Mouse (Mus musculus): ENCODE data around the gene Sh3bp1. TPM values are rescaled to one million over a fixed set of nuclear protein-coding genes. Genes with fewer than 3 reads are reported as not detected.

The Sh3bp1 gene
- polyA plus RNA-seq, 1 experiment from 2014 or later, result 6.0 TPM

DNA sequence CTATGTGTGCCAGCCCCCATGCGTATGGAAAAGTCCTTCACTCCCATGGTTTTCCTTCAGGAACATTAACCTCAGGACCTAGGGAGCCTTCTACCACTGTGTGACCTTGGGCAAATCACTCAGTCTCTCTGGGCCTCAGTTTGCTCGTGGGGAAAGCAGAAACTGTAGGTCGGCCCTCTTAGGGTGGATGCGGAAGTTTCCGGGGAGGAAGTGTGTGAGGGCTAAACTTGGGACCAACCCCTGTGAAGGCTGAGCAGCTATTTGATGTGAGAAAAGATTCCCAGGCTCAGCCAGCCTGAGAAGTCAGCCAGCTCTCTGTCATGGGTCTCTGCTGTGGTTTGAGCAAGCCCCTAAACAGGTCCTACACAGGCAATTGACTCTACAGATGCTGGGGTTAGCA lies 37.3 kb upstream of the Sh3bp1 start:
- Histone ChIP-seq H3K36me3 (ENCODE audit: control insufficient read depth, insufficient read depth) (no peaks in the 10 kb centered on the region), H3K9ac (replicated peaks; ENCODE audit: low read depth, low read length) (no peak overlapping the region), H3K27ac (ENCODE audit: low read length) (no peak overlapping the region), H3K4me1 (replicated peaks; ENCODE audit: control insufficient read depth, insufficient read depth, low read length) (peaks cover 4% of the 10 kb centered on the region; the same call in 1 of the 2 replicates), H3K27me3 (replicated peaks; ENCODE audit: control insufficient read depth, insufficient read depth, low read length) (no peaks in the 10 kb centered on the region), H3K4me3 (replicated peaks; ENCODE audit: low read length) (no peak overlapping the region), H3K4me2 (ENCODE audit: low read length) (no peak overlapping the region), H3K9me3 (ENCODE audit: control insufficient read depth, low read length) (no peaks in the 10 kb centered on the region)
- 91% methylated on average over 5 of the region's 5 CpGs for WGBS
- ATAC-seq, result no peak

DNA sequence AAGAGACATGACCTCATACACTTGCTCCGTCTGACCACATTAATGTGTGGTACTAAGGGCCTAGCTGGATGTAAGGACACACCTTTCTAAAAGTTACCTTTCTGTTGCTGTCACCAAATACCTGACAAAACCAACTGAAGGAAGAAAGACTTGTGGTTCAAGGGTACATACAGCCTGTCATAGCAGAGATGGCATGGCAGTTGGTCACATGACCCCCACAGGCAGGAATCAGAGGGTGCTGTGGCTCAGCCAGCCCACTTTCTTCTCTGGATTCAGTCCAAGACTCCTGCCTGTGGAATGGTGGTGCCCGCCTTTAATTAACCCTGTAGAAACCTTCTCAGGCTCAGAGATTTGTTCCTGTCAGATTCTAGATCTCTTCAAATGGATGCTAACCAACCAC lies 36.4 kb upstream of the Sh3bp1 start:
- Histone ChIP-seq H3K4me2 (ENCODE audit: low read length) (no peak overlapping the region), H3K27ac (ENCODE audit: low read length) (no peak overlapping the region), H3K4me1 (replicated peaks; ENCODE audit: control insufficient read depth, insufficient read depth, low read length) (peaks cover 4% of the 10 kb centered on the region; the same call in 1 of the 2 replicates), H3K36me3 (ENCODE audit: control insufficient read depth, insufficient read depth) (no peaks in the 10 kb centered on the region), H3K9me3 (ENCODE audit: control insufficient read depth, low read length) (no peaks in the 10 kb centered on the region), H3K27me3 (replicated peaks; ENCODE audit: control insufficient read depth, insufficient read depth, low read length) (no peaks in the 10 kb centered on the region), H3K9ac (replicated peaks; ENCODE audit: low read depth, low read length) (no peak overlapping the region), H3K4me3 (replicated peaks; ENCODE audit: low read length) (no peak overlapping the region)
- ATAC-seq, result no peak
- 44% methylated on average over 2 of the region's 2 CpGs for WGBS

DNA sequence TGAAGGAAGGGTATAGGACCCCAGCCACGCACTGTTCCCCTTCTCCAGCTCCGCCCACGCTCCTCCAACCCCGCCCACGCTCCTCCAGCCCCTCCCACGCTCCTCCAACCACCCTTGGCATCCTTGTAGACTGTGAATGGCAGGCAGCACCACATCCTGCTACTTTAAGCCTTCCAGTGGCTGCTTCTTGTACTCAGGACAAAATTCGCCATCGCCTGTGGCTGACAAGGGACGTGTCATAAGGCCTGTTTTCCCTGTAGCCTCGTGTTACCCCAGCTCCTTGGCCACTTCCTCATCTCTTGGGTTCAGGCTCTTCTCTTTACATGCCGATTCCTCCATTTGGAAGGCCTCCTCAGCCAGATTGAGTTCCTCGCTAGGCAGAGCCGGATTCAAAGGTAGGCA lies 35.7 kb upstream of the Sh3bp1 start:
- H3K4me2 ChIP-seq (ENCODE audit: low read length), result no peak overlapping the region
- H3K4me3 ChIP-seq (replicated peaks; ENCODE audit: low read length), result no peak overlapping the region
- 45% methylated on average over 13 of the region's 13 CpGs for WGBS
- no peak overlapping the region for H3K27ac ChIP-seq (ENCODE audit: low read length)
- ATAC-seq, result no peak
- H3K4me1 ChIP-seq (replicated peaks; ENCODE audit: control insufficient read depth, insufficient read depth, low read length), result peaks cover 10% of the 10 kb centered on the region
- H3K27me3 ChIP-seq (replicated peaks; ENCODE audit: control insufficient read depth, insufficient read depth, low read length), result no peaks in the 10 kb centered on the region
- H3K9me3 ChIP-seq (ENCODE audit: control insufficient read depth, low read length), result no peaks in the 10 kb centered on the region
- H3K36me3 ChIP-seq (ENCODE audit: control insufficient read depth, insufficient read depth), result no peaks in the 10 kb centered on the region
- no peak overlapping the region for H3K9ac ChIP-seq (replicated peaks; ENCODE audit: low read depth, low read length)

DNA sequence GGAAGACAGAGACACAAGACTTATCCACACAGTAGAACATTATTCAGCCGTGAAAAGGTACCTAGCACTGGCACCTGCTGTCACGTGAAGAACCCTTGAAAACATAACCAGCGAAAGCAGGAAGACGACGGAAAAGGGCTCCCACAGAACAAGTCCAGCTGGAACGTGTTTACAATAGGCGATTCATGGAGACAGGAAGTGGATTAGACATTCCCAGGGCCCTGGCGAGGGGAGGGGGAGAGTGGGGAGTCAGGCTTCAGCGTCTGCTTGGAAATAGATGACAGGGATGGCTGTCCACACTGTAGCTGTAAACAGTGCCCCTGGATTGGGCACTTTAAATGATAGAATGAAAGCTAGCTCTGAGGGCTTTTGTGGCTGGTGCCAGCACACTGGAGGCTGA lies 31.2 kb upstream of the Sh3bp1 start:
- no peaks in the 10 kb centered on the region for H3K27me3 ChIP-seq (replicated peaks; ENCODE audit: control insufficient read depth, insufficient read depth, low read length)
- no peak overlapping the region for H3K4me2 ChIP-seq (ENCODE audit: low read length)
- 9% methylated on average over 9 of the region's 9 CpGs for WGBS
- H3K4me3 ChIP-seq (replicated peaks; ENCODE audit: low read length), result no peak overlapping the region
- H3K9me3 ChIP-seq (ENCODE audit: control insufficient read depth, low read length), result no peaks in the 10 kb centered on the region
- no peaks in the 10 kb centered on the region for H3K36me3 ChIP-seq (ENCODE audit: control insufficient read depth, insufficient read depth)
- ATAC-seq, result peak; percentile 88
- H3K9ac ChIP-seq (replicated peaks; ENCODE audit: low read depth, low read length), result no peak overlapping the region
- peaks cover 11% of the 10 kb centered on the region for H3K4me1 ChIP-seq (replicated peaks; ENCODE audit: control insufficient read depth, insufficient read depth, low read length)
- H3K27ac ChIP-seq (ENCODE audit: low read length), result peak overlapping the region; percentile 17

DNA sequence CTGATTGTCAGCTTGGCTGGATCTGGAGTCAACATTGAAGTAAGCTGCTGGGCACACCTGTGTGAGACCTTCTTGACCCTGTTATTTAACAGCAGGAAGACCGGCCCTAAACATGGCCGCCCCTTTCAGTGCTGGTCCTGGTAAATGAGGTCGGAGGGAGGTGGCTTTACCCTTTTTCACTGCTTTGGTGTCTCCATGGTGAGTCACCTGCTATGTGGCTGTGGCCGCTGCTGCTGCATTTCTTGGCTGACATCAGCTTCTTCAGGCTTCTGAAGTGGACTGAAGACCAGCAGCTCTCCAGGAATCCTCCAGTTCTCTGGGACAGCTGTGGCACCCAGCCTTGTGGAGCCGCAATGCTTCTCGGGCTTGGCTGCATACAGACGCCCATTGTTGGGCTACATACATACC lies 30.7 kb upstream of the Sh3bp1 start:
- H3K9ac ChIP-seq (replicated peaks; ENCODE audit: low read depth, low read length), result no peak overlapping the region
- WGBS, result 16% methylated on average over 7 of the region's 7 CpGs
- no peak overlapping the region for H3K4me2 ChIP-seq (ENCODE audit: low read length)
- no peaks in the 10 kb centered on the region for H3K36me3 ChIP-seq (ENCODE audit: control insufficient read depth, insufficient read depth)
- H3K27ac ChIP-seq (ENCODE audit: low read length), result peak overlapping the region; percentile 17
- peak; percentile 73 for ATAC-seq
- H3K4me3 ChIP-seq (replicated peaks; ENCODE audit: low read length), result no peak overlapping the region
- no peaks in the 10 kb centered on the region for H3K9me3 ChIP-seq (ENCODE audit: control insufficient read depth, low read length)
- H3K27me3 ChIP-seq (replicated peaks; ENCODE audit: control insufficient read depth, insufficient read depth, low read length), result no peaks in the 10 kb centered on the region
- peaks cover 11% of the 10 kb centered on the region for H3K4me1 ChIP-seq (replicated peaks; ENCODE audit: control insufficient read depth, insufficient read depth, low read length)

DNA sequence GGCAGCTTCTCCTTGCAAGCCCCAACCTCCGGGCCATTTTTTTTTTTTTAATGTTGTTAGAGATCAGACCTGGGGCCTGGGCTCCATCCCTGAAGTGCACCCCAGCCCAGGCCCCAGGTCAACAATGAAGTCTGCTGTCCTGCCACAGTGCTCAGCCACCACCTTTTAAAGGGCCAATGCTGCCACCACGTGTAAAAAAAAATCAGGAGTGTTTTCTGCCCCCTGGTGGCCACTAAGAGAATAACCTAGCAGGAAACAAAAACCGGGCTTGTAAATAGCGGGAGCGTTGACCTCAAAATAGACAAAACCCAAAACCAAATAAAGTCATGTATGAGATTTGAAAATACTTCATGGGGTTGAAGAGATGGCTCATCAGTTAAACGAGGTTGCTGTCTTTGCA lies 29.8 kb upstream of the Sh3bp1 start:
- Histone ChIP-seq H3K9ac (replicated peaks; ENCODE audit: low read depth, low read length) (no peak overlapping the region), H3K36me3 (ENCODE audit: control insufficient read depth, insufficient read depth) (no peaks in the 10 kb centered on the region), H3K9me3 (ENCODE audit: control insufficient read depth, low read length) (no peaks in the 10 kb centered on the region), H3K4me1 (replicated peaks; ENCODE audit: control insufficient read depth, insufficient read depth, low read length) (peaks cover 11% of the 10 kb centered on the region), H3K4me2 (ENCODE audit: low read length) (no peak overlapping the region), H3K27ac (ENCODE audit: low read length) (no peak overlapping the region), H3K27me3 (replicated peaks; ENCODE audit: control insufficient read depth, insufficient read depth, low read length) (no peaks in the 10 kb centered on the region), H3K4me3 (replicated peaks; ENCODE audit: low read length) (no peak overlapping the region)
- 25% methylated on average over 6 of the region's 6 CpGs for WGBS
- no peak for ATAC-seq

DNA sequence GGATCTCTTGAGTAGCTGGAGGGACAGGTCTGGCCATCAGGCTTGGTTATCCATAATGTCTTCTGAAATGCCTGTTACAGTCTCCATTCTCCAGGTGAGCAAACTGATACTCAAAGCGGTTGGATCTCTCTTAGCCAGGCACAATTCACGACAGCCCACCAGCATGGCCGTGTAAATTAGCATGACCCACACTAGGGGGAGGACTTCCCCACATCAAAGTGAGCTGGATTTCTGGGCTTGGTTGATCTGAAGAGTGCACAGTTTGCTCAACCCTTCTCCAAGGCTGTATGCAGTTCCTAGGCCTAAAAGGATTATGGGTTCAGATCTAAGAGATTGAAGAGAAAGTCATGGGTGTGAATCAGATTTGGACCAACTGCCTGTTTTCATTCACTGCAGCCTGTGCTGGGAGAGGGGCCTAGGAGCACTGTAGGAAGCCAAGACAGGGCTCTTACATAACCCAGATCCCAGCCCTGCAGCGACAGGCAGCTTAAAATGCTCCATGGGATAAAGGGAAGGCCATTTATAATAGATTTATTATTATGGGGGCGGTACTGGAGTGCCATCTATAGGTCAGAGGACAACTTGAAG lies 27.5 kb upstream of the Sh3bp1 start:
- Histone ChIP-seq H3K36me3 (ENCODE audit: control insufficient read depth, insufficient read depth) (no peaks in the 10 kb centered on the region), H3K27ac (ENCODE audit: low read length) (no peak overlapping the region), H3K27me3 (replicated peaks; ENCODE audit: control insufficient read depth, insufficient read depth, low read length) (no peaks in the 10 kb centered on the region), H3K9ac (replicated peaks; ENCODE audit: low read depth, low read length) (no peak overlapping the region), H3K4me3 (replicated peaks; ENCODE audit: low read length) (no peak overlapping the region), H3K9me3 (ENCODE audit: control insufficient read depth, low read length) (no peaks in the 10 kb centered on the region), H3K4me1 (replicated peaks; ENCODE audit: control insufficient read depth, insufficient read depth, low read length) (peaks cover 24% of the 10 kb centered on the region), H3K4me2 (ENCODE audit: low read length) (no peak overlapping the region)
- no peak for ATAC-seq
- 57% methylated on average over 5 of the region's 5 CpGs for WGBS

DNA sequence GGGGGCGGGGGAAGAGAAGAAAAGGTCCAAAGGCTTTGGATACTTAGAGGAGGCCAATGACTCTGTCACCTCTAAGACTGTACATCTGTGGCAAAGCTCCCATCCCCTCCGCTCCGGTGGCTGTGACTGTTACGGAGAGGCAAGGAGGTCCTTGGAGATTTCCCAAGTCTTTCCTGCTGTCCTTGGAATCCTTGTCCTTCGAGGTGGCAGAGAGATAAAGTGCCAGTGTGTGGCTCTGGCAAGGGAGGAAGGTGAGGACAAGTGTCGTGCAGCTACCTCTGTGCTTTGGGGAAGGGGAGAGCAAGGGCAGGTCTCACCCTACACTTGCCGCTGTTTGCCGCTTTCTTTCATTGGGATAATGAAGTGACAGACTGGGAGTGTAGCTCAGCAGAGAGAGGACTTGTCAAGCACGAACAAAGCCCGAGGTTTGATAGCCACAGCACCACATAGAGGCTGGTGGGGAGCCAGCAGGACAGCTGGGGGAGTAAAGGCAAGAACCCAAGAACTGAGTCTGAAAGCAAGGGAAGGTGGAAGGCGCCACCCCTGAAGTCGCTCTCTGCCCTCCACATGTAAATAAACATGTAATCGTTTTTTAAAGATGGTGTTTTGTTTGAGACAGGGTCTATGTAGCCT lies 25.6 kb upstream of the Sh3bp1 start:
- WGBS, result 37% methylated on average over 13 of the region's 13 CpGs
- Histone ChIP-seq H3K9me3 (ENCODE audit: control insufficient read depth, low read length) (no peaks in the 10 kb centered on the region), H3K9ac (replicated peaks; ENCODE audit: low read depth, low read length) (peak overlapping the region; percentile 15; the same call in 1 of the 2 replicates), H3K4me3 (replicated peaks; ENCODE audit: low read length) (no peak overlapping the region), H3K27ac (ENCODE audit: low read length) (peak overlapping the region; percentile 77), H3K27me3 (replicated peaks; ENCODE audit: control insufficient read depth, insufficient read depth, low read length) (no peaks in the 10 kb centered on the region), H3K4me1 (replicated peaks; ENCODE audit: control insufficient read depth, insufficient read depth, low read length) (peaks cover 23% of the 10 kb centered on the region), H3K4me2 (ENCODE audit: low read length) (no peak overlapping the region), H3K36me3 (ENCODE audit: control insufficient read depth, insufficient read depth) (no peaks in the 10 kb centered on the region)
- ATAC-seq, result no peak

DNA sequence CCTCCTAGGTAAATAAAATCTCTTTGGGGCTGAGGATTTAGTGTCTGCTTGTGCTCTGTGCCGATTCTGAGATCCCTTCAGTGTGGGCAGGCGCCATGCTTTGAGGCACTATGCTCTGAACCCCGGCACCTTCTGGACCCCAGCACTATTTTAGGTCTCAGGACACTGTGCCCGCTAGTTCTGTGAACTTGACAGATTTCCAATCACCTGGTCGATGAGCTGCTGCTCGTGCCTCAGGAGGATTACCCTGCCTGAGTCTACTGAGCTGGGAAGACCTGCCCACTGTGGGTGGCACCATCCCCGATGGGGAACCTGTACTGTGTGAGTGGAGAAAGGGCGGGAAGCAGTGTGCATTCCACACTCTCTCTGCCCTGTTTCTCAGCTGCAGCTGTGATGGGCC lies 24.6 kb upstream of the Sh3bp1 start:
- no peak overlapping the region for H3K4me3 ChIP-seq (replicated peaks; ENCODE audit: low read length)
- no peak overlapping the region for H3K9ac ChIP-seq (replicated peaks; ENCODE audit: low read depth, low read length)
- ATAC-seq, result no peak
- no peaks in the 10 kb centered on the region for H3K9me3 ChIP-seq (ENCODE audit: control insufficient read depth, low read length)
- 72% methylated on average over 8 of the region's 8 CpGs for WGBS
- no peak overlapping the region for H3K27ac ChIP-seq (ENCODE audit: low read length)
- no peaks in the 10 kb centered on the region for H3K36me3 ChIP-seq (ENCODE audit: control insufficient read depth, insufficient read depth)
- peaks cover 27% of the 10 kb centered on the region for H3K4me1 ChIP-seq (replicated peaks; ENCODE audit: control insufficient read depth, insufficient read depth, low read length)
- no peak overlapping the region for H3K4me2 ChIP-seq (ENCODE audit: low read length)
- no peaks in the 10 kb centered on the region for H3K27me3 ChIP-seq (replicated peaks; ENCODE audit: control insufficient read depth, insufficient read depth, low read length)
